Mouse (Mus musculus) olfactory bulb, adult 2 months (tissue): ENCODE results near the gene Lig3. TPM values are rescaled to one million over a fixed set of nuclear protein-coding genes. Genes with fewer than 3 reads are reported as not detected.

Experiments
- H3K27ac ChIP-seq: fragments of 200-500 bp; 2 replicates; pipeline ENCODE4 v1.5.1; 2012; ENCODE audit warnings: low read depth, low read length; ENCODE audit not compliant: insufficient read depth
- H3K4me1 ChIP-seq: fragments of 200-500 bp; 2 replicates; pipeline ENCODE4 v1.6.1; 2012; ENCODE audit warnings: low read length; ENCODE audit not compliant: control insufficient read depth, insufficient read depth
- H3K4me3 ChIP-seq: fragments of 200-500 bp; 2 replicates; pipeline ENCODE4 v1.5.1; 2012; ENCODE audit warnings: mild to moderate bottlenecking, low read depth, low read length, moderate library complexity; ENCODE audit not compliant: insufficient read depth
- CTCF ChIP-seq: fragments of 200-500 bp; IDR thresholded peaks from 2 replicates; pipeline ENCODE4 v1.5.1; 2012; ENCODE audit warnings: low read depth, mild to moderate bottlenecking, low read length, moderate library complexity; ENCODE audit not compliant: insufficient read depth
- POLR2A ChIP-seq: fragments of 200-500 bp; IDR thresholded peaks from 2 replicates; pipeline ENCODE4 v1.6.1; 2012; ENCODE audit warnings: mild to moderate bottlenecking, low read depth, low read length, moderate library complexity; ENCODE audit not compliant: insufficient read depth
- WGBS: fragments of 180-500 bp; shearing (Covaris S2); methylation state at CpG from one replicate; pipeline ENCODE4 v1.1.7; 2018; 5-methylcytosine and 5-hydroxymethylcytosine counted together
- polyA plus RNA-seq: library from polyadenylated mRNA; stranded (reverse); fragments of >200 nt; gene quantifications from 2 replicates; pipeline ENCODE4 v1.2.4, GENCODE M21; 2012; ENCODE audit warnings: low replicate concordance; ENCODE audit not compliant: missing spikeins, insufficient read depth, insufficient read length

Gene Lig3
- polyA plus RNA-seq, 1 experiment: not detected

DNA sequence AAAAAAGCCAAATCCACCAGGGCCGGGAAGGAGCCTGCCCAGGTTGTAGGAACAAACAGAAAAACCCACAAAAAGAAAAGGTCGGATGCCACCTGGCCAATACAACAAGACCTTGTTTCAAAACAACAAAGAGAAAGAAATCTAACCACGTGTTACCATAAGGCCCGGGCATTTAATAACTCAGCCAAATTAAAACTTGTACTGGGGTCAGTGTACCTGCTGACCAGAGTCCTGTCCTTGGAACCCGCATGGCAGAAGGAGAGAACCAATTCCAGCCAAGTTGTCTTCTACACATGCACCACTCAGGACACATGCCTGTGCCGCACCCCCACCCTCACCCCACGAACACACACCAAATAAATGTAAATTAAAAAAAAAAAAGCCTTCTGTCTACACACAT is 72.0 kb downstream of the Lig3 start:
- Histone ChIP-seq H3K27ac (no peak overlapping the region), H3K4me3 (no peak overlapping the region), H3K4me1 (no peaks in the 10 kb centered on the region)
- WGBS: 92% methylated on average over 7 of the region's 7 CpGs
- TF ChIP-seq POLR2A (no peak), CTCF (no peak)

Other genes with a start within 250 kb of the Lig3 start
- gene Cct6b, start 16.8 kb upstream of the Lig3 start, polyA plus RNA-seq: not detected in 2 replicates
- not detected in 2 replicates for gene Zfp830, start 16.8 kb upstream of the Lig3 start, polyA plus RNA-seq
- gene Rffl, start 90.1 kb downstream of the Lig3 start, polyA plus RNA-seq: not detected in 2 replicates
- gene Rad51d, start 109.5 kb downstream of the Lig3 start, polyA plus RNA-seq: not detected in 2 replicates
- gene Fndc8, start 111.0 kb downstream of the Lig3 start, polyA plus RNA-seq: not detected in 2 replicates
- not detected in 2 replicates for gene Nle1, start 127.3 kb downstream of the Lig3 start, polyA plus RNA-seq
- gene Unc45b, start 129.4 kb downstream of the Lig3 start, polyA plus RNA-seq: not detected in 2 replicates
- not detected in 2 replicates for gene Slfn5, start 170.2 kb downstream of the Lig3 start, polyA plus RNA-seq
- gene Slfn9, start 210.7 kb downstream of the Lig3 start, polyA plus RNA-seq: not detected in 2 replicates
- gene Slfn8, start 239.7 kb downstream of the Lig3 start, polyA plus RNA-seq: not detected in 2 replicates